Mouse (Mus musculus) myocyte (in vitro differentiated cells): Measurements from ENCODE around the gene Ovol2.

Source experiments
- MYOD1 ChIP-seq, 3 experiments: IDR thresholded peaks; one replicate each; pipeline ENCODE4 v1.6.1; 2011; ENCODE audit warnings: control low read depth in 2 of 3, low read depth in 2 of 3, mild to moderate bottlenecking in 2 of 3, moderate library complexity in 1 of 3; ENCODE audit not compliant: insufficient read length in 2 of 3, control insufficient read depth in 1 of 3
- POLR2A ChIP-seq: IDR thresholded peaks from one replicate; pipeline ENCODE4 v1.6.1; 2011; ENCODE audit warnings: low read depth, mild to moderate bottlenecking, control low read depth, moderate library complexity; ENCODE audit not compliant: insufficient read length
- SRF ChIP-seq: IDR thresholded peaks from one replicate; pipeline ENCODE4 v1.6.1; 2011; ENCODE audit warnings: low read depth; ENCODE audit not compliant: control insufficient read depth, insufficient read length
- TCF12 ChIP-seq: IDR thresholded peaks from one replicate; pipeline ENCODE4 v1.6.1; 2011; ENCODE audit warnings: mild to moderate bottlenecking, control low read depth; ENCODE audit not compliant: poor library complexity, insufficient read depth, severe bottlenecking
- USF1 ChIP-seq: IDR thresholded peaks from one replicate; pipeline ENCODE4 v1.6.1; 2011; ENCODE audit warnings: low read depth, mild to moderate bottlenecking, control low read depth, moderate library complexity

DNA sequence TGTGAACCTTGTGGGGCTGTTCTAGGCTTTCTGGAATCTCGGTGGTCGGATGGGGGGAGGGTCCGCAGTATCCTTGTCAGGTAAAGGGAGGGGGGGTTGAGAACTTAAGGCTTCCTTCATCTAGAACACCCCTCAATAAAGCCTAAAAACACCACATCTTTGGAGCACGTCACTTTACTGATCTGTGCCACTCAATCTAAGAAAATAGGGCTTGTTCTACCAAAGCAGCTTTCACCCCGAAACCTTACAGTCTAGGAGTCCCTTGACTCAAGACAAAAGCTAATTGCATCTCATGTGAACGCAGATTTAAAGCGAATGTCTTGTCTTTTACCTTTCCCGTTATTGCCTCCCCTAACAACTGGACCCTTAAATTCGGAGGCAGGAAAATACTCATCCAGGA lies 540 bp upstream of the Ovol2 start:
- TF ChIP-seq MYOD1 (IDR thresholded peaks at IDR 0.05; ENCODE audit: control insufficient read depth in 1 of 3, insufficient read length in 2 of 3, low read depth in 2 of 3) (no peak), USF1 (no peak), TCF12 (no peak), POLR2A (no peak), SRF (no peak)
